In the genomic region with DNA sequence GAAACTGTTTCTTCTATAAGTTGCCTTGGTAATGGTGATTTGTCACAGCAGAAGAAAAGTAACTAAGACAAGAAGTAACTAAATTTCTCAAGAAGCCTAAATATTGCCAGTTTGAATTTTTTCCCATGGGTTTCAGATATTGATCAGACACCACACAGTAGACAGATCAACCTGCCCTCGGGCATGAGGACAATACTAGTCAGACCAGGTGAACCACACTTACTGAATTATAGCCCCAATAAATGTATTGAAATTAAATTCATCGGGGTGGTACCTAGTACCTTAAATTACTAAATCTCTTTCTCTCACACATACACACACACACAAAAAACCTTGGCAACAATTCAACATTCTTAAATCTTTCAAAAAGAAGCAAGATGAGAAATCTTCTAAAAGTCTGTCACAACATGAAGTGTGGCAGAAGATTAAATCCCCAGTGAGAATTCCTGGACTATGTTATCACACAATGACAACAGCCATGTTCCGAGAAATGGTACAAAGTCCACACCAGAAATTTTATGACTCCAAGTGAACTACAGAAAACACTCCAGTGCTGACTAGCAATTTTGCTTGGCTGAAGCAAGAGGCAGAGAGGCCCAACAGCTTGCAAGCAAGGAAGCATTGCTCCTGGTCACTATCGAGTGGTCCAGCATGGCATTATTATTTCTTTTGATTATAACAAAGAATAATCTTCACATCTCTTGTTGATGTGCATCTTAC, we compare ENCODE assay signal across 22 mouse cellular contexts.
A peak's percentile ranks its signal among the peaks of the same experiment; 100 is the strongest.
DNase-seq lines count a peak whose midpoint lies in the region; ATAC-seq lines count a peak whose summit lies in the region.
"Had no signal": no experiment of that assay in that cellular context is flagged by ENCODE, and none has a peak within 500 bp of the region (broad histone marks: within the 10 kb centered on the region; RNA-seq: fewer than 3 reads in every experiment).

No protein-coding gene starts in this region.

- no peak overlapping the region for H3K4me2 ChIP-seq in intestine, embryonic 14.5 days (ENCODE audit: low read length)
- H3K4me2 ChIP-seq in intestine, embryonic 15.5 days (replicated peaks) = no peak overlapping the region
- H3K4me2 ChIP-seq in hindbrain, embryonic 12.5 days (replicated peaks) = no peak overlapping the region
- H3K4me2 ChIP-seq: forebrain, embryonic 13.5 days; heart, embryonic 11.5 days; hindbrain, embryonic 13.5 days had no signal

- H3K27ac ChIP-seq in intestine, embryonic 14.5 days (ENCODE audit: low read depth) = no peak overlapping the region
- H3K27ac ChIP-seq in intestine, embryonic 15.5 days = no peak overlapping the region
- H3K27ac ChIP-seq in hindbrain, embryonic 12.5 days = no peak overlapping the region
- H3K27ac ChIP-seq: forebrain, embryonic 10.5 days; forebrain, embryonic 13.5 days; gastrocnemius, adult 2 months; hindbrain, embryonic 13.5 days had no signal

- H3K9me3 ChIP-seq in intestine, embryonic 14.5 days (ENCODE audit: control insufficient read depth, low read length) = no peaks in the 10 kb centered on the region
- no peaks in the 10 kb centered on the region for H3K9me3 ChIP-seq in intestine, embryonic 15.5 days
- H3K9me3 ChIP-seq in hindbrain, embryonic 12.5 days (replicated peaks) = no peaks in the 10 kb centered on the region
- H3K9me3 ChIP-seq: forebrain, embryonic 10.5 days; forebrain, embryonic 13.5 days; hindbrain, embryonic 13.5 days had no signal

- peak; percentile 71 for ATAC-seq in intestine, embryonic 14.5 days (replicated peaks; ENCODE audit: low FRiP score, low TSS enrichment, low read depth)
- peak; percentile 91 for ATAC-seq in intestine, embryonic 15.5 days
- no peak for ATAC-seq in hindbrain, embryonic 12.5 days (ENCODE audit: low FRiP score)
- ATAC-seq: CD4-positive, CD25-positive, alpha-beta regulatory T cell, adult 4 months; forebrain, embryonic 13.5 days; forebrain, embryonic 16.5 days had no signal

- H3K4me3 ChIP-seq in intestine, embryonic 14.5 days (ENCODE audit: low read depth, low read length) = no peak overlapping the region
- H3K4me3 ChIP-seq in intestine, embryonic 15.5 days (replicated peaks) = no peak overlapping the region
- no peak overlapping the region for H3K4me3 ChIP-seq in hindbrain, embryonic 12.5 days
- H3K4me3 ChIP-seq: forebrain, embryonic 10.5 days; forebrain, embryonic 13.5 days; gastrocnemius, adult 2 months; hindbrain, embryonic 13.5 days had no signal

- H3K36me3 ChIP-seq in intestine, embryonic 14.5 days (ENCODE audit: control insufficient read depth, insufficient read depth, low read length) = no peaks in the 10 kb centered on the region
- no peaks in the 10 kb centered on the region for H3K36me3 ChIP-seq in intestine, embryonic 15.5 days
- H3K36me3 ChIP-seq in hindbrain, embryonic 12.5 days = no peaks in the 10 kb centered on the region
- H3K36me3 ChIP-seq: hindbrain, embryonic 13.5 days had no signal

- 68% methylated on average over 4 of the region's 4 CpGs for WGBS in intestine, embryonic 14.5 days
- WGBS in intestine, embryonic 15.5 days = 58% methylated on average over 4 of the region's 4 CpGs
- WGBS in large intestine, adult 2 months = 26% methylated on average over 4 of the region's 4 CpGs
- WGBS in hindbrain, embryonic 12.5 days = 97% methylated on average over 4 of the region's 4 CpGs

- H3K9ac ChIP-seq in intestine, embryonic 14.5 days (ENCODE audit: low read length) = no peak overlapping the region
- no peak overlapping the region for H3K9ac ChIP-seq in intestine, embryonic 15.5 days
- no peak overlapping the region for H3K9ac ChIP-seq in hindbrain, embryonic 12.5 days
- H3K9ac ChIP-seq: forebrain, embryonic 13.5 days; hindbrain, embryonic 13.5 days had no signal

- peak; percentile 18 to 23 for DNase-seq in kidney, postnatal 36 days
- DNase-seq in kidney, postnatal 10 days = no peak
- no peak for DNase-seq in intestine, embryonic 14.5 days (ENCODE audit: low spot score)
- DNase-seq in large intestine, adult 2 months (ENCODE audit: low read depth, low spot score) = peak; percentile 77
- DNase-seq in urinary bladder, postnatal 10 days (ENCODE audit: low spot score) = no peak
- DNase-seq in frontal cortex, postnatal 25 days (ENCODE audit: low spot score in 2 of 2) = no peak
- DNase-seq: adrenal gland, adult 2 months; adrenal gland, postnatal 14 days; cerebellum, adult 18-20 months; cerebellum, adult 9-10 months; cerebellum, postnatal 14 days; gastrocnemius, adult 2 months; gastrocnemius, postnatal 14 days; heart, adult 11 months had no signal

- peaks cover 8% of the 10 kb centered on the region for H3K4me1 ChIP-seq in intestine, embryonic 14.5 days (replicated peaks; ENCODE audit: control insufficient read depth, insufficient read depth, low read length)
- peaks cover 3% of the 10 kb centered on the region; the same call in 1 of the 2 replicates for H3K4me1 ChIP-seq in intestine, embryonic 15.5 days (replicated peaks)
- no peaks in the 10 kb centered on the region for H3K4me1 ChIP-seq in hindbrain, embryonic 12.5 days
- H3K4me1 ChIP-seq: hindbrain, embryonic 13.5 days had no signal

- no peaks in the 10 kb centered on the region for H3K27me3 ChIP-seq in intestine, embryonic 14.5 days (replicated peaks; ENCODE audit: control insufficient read depth, insufficient read depth, low read length)
- H3K27me3 ChIP-seq in intestine, embryonic 15.5 days (replicated peaks) = no peaks in the 10 kb centered on the region
- H3K27me3 ChIP-seq in hindbrain, embryonic 12.5 days = no peaks in the 10 kb centered on the region
- H3K27me3 ChIP-seq: forebrain, embryonic 13.5 days; hindbrain, embryonic 13.5 days had no signal

Comparison
In these comparisons a context has a peak if more than half of its experiments do, and no peak if none do; other contexts are left out.
1. DNase-seq: peak in kidney, postnatal 36 days (2 of 2) and large intestine, adult 2 months (single experiment); none in kidney, postnatal 10 days (single experiment), intestine, embryonic 14.5 days (single experiment), urinary bladder, postnatal 10 days (single experiment) and frontal cortex, postnatal 25 days (0 of 2).